Mouse (Mus musculus) adrenal gland, postnatal 0 days (tissue): ENCODE data around the gene Gm8994. TPM values are rescaled to one million over a fixed set of nuclear protein-coding genes. Genes with fewer than 3 reads are reported as not detected.

Experiments used
- polyA plus RNA-seq: library from polyadenylated mRNA; unstranded; fragments of >200 nt; fragmentation: Nextera tagmentation; extraction: Ambion mirVana; gene quantifications from 2 replicates; pipeline ENCODE4 v1.2.1, GENCODE M21; 2015

The Gm8994 gene
- not detected in 2 replicates for polyA plus RNA-seq

GRCm38 (mm10) chr6:136327239-136327638 lies at the start of gene Gm8994:
Gene Gm8994 (plus strand): TSS chr6:136327539.

Other genes starting within 250 kb of the Gm8994 start
- gene Grin2b, start 154.0 kb upstream of the Gm8994 start, polyA plus RNA-seq: not detected in 2 replicates
- not detected in 2 replicates for gene E330021D16Rik, start 88.0 kb downstream of the Gm8994 start, polyA plus RNA-seq
- 15.9 and 27.6 TPM in 2 replicates for gene Atf7ip, start 178.6 kb downstream of the Gm8994 start, polyA plus RNA-seq